Mouse (Mus musculus): ENCODE data around the gene 4933436I01Rik.

- TF ChIP-seq POLR2A (IDR thresholded peaks at IDR 0.05; ENCODE audit: borderline replicate concordance, insufficient read depth, low read length): no peak
- no peak for TF ChIP-seq CTCF (IDR thresholded peaks at IDR 0.05; ENCODE audit: borderline replicate concordance, insufficient read depth, low read depth, low read length)
Observed at GRCm38 (mm10) chrX:67921350-67921749, at the start of gene 4933436I01Rik.

Data from cerebellum, adult 2 months (tissue).